Mouse (Mus musculus) limb, embryonic 10.5 days (tissue): ENCODE measurements around the gene Sptan1. TPM values are rescaled to one million over a fixed set of nuclear protein-coding genes. Genes with fewer than 3 reads are reported as not detected.
"Not testable (repeated sequence)": the region's sequence is repeated elsewhere in the genome, so short reads cannot be mapped to it uniquely, and the experiment has no call there.

Experiments
- DNase-seq: peaks from one replicate; pipeline ENCODE4 v3.0.0-alpha.2; 2017; ENCODE audit warnings: low spot score
- H3K27ac ChIP-seq: fragments of 300-500 bp; sonication (generic); 2 replicates; pipeline ENCODE4 v1.5.1; 2016; ENCODE audit warnings: mild to moderate bottlenecking
- H3K27me3 ChIP-seq: fragments of 300-500 bp; sonication (generic); 2 replicates; pipeline ENCODE4 v1.6.1; 2016; ENCODE audit warnings: low read depth, mild to moderate bottlenecking; ENCODE audit not compliant: poor library complexity, severe bottlenecking
- H3K36me3 ChIP-seq: fragments of 300-500 bp; sonication (generic); 2 replicates; pipeline ENCODE4 v1.6.1; 2016; ENCODE audit warnings: mild to moderate bottlenecking, moderate library complexity
- H3K4me1 ChIP-seq: fragments of 300-500 bp; sonication (generic); 2 replicates; pipeline ENCODE4 v1.6.1; 2016
- H3K4me3 ChIP-seq: fragments of 300-500 bp; sonication (generic); 2 replicates; pipeline ENCODE4 v1.5.1; 2016; ENCODE audit warnings: mild to moderate bottlenecking, moderate library complexity
- H3K9me3 ChIP-seq: fragments of 300-500 bp; sonication (generic); replicated peaks from 2 replicates; pipeline ENCODE4 v1.6.1; 2016; ENCODE audit warnings: mild to moderate bottlenecking
- WGBS: fragments of 180-500 bp; shearing (Covaris S2); methylation state at CpG from one replicate; pipeline ENCODE4 v1.1.7; 2016; 5-methylcytosine and 5-hydroxymethylcytosine counted together
- polyA plus RNA-seq: library from polyadenylated mRNA; unstranded; fragments of >200 nt; fragmentation: Nextera tagmentation; extraction: Ambion mirVana; gene quantifications from 2 replicates; pipeline ENCODE4 v1.2.1, GENCODE M21; 2016

The Sptan1 gene
- polyA plus RNA-seq, 1 experiment from 2014 or later: 80.4 TPM

- no peak for DNase-seq
- Histone ChIP-seq H3K4me1 (peaks cover 16% of the 10 kb centered on the region), H3K4me3 (no peak overlapping the region), H3K36me3 (peaks cover 2% of the 10 kb centered on the region; the same call in 1 of the 2 replicates), H3K9me3 (no peaks in the 10 kb centered on the region), H3K27ac (no peak overlapping the region), H3K27me3 (no peaks in the 10 kb centered on the region)
- WGBS: 50% methylated on average over 6 of the region's 6 CpGs
These were observed 86.8 kb downstream of the Sptan1 start for GRCm38 (mm10) chr2:30051992-30052761.

- not testable (repeated sequence) for DNase-seq, H3K27me3 ChIP-seq, H3K9me3 ChIP-seq, H3K4me3 ChIP-seq, H3K27ac ChIP-seq, H3K4me1 ChIP-seq, H3K36me3 ChIP-seq
- WGBS: 92% methylated on average over 3 of the region's 3 CpGs
These were observed 90.0 kb downstream of the Sptan1 start for GRCm38 (mm10) chr2:30055310-30055709.

- H3K27me3 ChIP-seq: no peaks in the 10 kb centered on the region
- no peaks in the 10 kb centered on the region for H3K9me3 ChIP-seq
- H3K27ac ChIP-seq: no peak overlapping the region
- no peak for DNase-seq
- peaks cover 17% of the 10 kb centered on the region for H3K4me1 ChIP-seq
- 88% methylated on average over 3 of the region's 3 CpGs for WGBS
- no peak overlapping the region for H3K4me3 ChIP-seq
- no peaks in the 10 kb centered on the region for H3K36me3 ChIP-seq
These were observed 91.4 kb downstream of the Sptan1 start for GRCm38 (mm10) chr2:30056736-30057135.

GRCm38 (mm10) chr2:30057223-30057904 is 92.0 kb downstream of the Sptan1 start, which contains the start of gene Set:
Set (plus strand) TSS chr2:30057378.
- H3K9me3 ChIP-seq: no peaks in the 10 kb centered on the region
- no peak within 1 kb of the TSS for H3K27ac ChIP-seq
- no peaks in the 10 kb centered on the region for H3K27me3 ChIP-seq
- 43% methylated on average over 12 of the region's 12 CpGs for WGBS
- no peak within 1 kb of the TSS for H3K4me3 ChIP-seq
- H3K4me1 ChIP-seq: peaks cover 18% of the 10 kb centered on the region
- no peaks in the 10 kb centered on the region for H3K36me3 ChIP-seq
- DNase-seq: no peak

GRCm38 (mm10) chr2:30058418-30058817 is 93.1 kb downstream of the Sptan1 start:
- H3K9me3 ChIP-seq: no peaks in the 10 kb centered on the region
- H3K27me3 ChIP-seq: no peaks in the 10 kb centered on the region
- H3K27ac ChIP-seq: no peak overlapping the region
- DNase-seq: no peak
- H3K4me1 ChIP-seq: peaks cover 24% of the 10 kb centered on the region
- H3K36me3 ChIP-seq: no peaks in the 10 kb centered on the region
- H3K4me3 ChIP-seq: no peak overlapping the region
- WGBS: 61% methylated on average over 5 of the region's 5 CpGs

GRCm38 (mm10) chr2:30061215-30062166 is 96.1 kb downstream of the Sptan1 start:
- Histone ChIP-seq H3K27me3 (no peaks in the 10 kb centered on the region), H3K4me1 (peaks cover 50% of the 10 kb centered on the region)

GRCm38 (mm10) chr2:30062249-30063093 is 97.1 kb downstream of the Sptan1 start:
- H3K4me1 ChIP-seq: peaks cover 42% of the 10 kb centered on the region
- WGBS: under 1% methylated on average over 40 of the region's 40 CpGs
- H3K36me3 ChIP-seq: peaks cover 4% of the 10 kb centered on the region; the same call in 1 of the 2 replicates
- no peaks in the 10 kb centered on the region for H3K9me3 ChIP-seq
- H3K27me3 ChIP-seq: no peaks in the 10 kb centered on the region
- peak overlapping the region; percentile 65 for H3K4me3 ChIP-seq
- H3K27ac ChIP-seq: peak overlapping the region; percentile 96
- peak; percentile 83 for DNase-seq

More at GRCm38 (mm10) chr2:30061215-30062166, 96.1 kb downstream of the Sptan1 start:
- Histone ChIP-seq H3K9me3 (no peaks in the 10 kb centered on the region), H3K27ac (peak overlapping the region; percentile 96), H3K4me3 (peak overlapping the region; percentile 65), H3K36me3 (no peaks in the 10 kb centered on the region)
- WGBS: 8% methylated on average over 37 of the region's 37 CpGs
- peak; percentile 89 for DNase-seq

- DNase-seq: no peak
- H3K9me3 ChIP-seq: no peaks in the 10 kb centered on the region
- 4% methylated on average over 8 of the region's 8 CpGs for whole genome bisulfite sequencing
- no peaks in the 10 kb centered on the region for H3K27me3 ChIP-seq
- peaks cover 44% of the 10 kb centered on the region for H3K4me1 ChIP-seq
- H3K36me3 ChIP-seq: peaks cover 11% of the 10 kb centered on the region
- peak overlapping the region; percentile 65 for H3K4me3 ChIP-seq
- H3K27ac ChIP-seq: peak overlapping the region; percentile 96
These were observed 97.9 kb downstream of the Sptan1 start for GRCm38 (mm10) chr2:30063235-30063634.

GRCm38 (mm10) chr2:30063791-30064190 is 98.4 kb downstream of the Sptan1 start:
- DNase-seq: no peak
- H3K36me3 ChIP-seq: peaks cover 17% of the 10 kb centered on the region
- H3K4me1 ChIP-seq: peaks cover 47% of the 10 kb centered on the region
- WGBS: 3% methylated on average over 2 of the region's 3 CpGs
- H3K27me3 ChIP-seq: no peaks in the 10 kb centered on the region
- peak overlapping the region; percentile 96 for H3K27ac ChIP-seq
- H3K4me3 ChIP-seq: peak overlapping the region; percentile 65
- H3K9me3 ChIP-seq: no peaks in the 10 kb centered on the region

- peaks cover 22% of the 10 kb centered on the region for H3K36me3 ChIP-seq
- no peak for DNase-seq
- no peaks in the 10 kb centered on the region for H3K9me3 ChIP-seq
- 41% methylated on average over 3 of the region's 3 CpGs for WGBS
- H3K27ac ChIP-seq: peak overlapping the region; percentile 96; the same call in 1 of the 2 replicates
- peak overlapping the region; percentile 65 for H3K4me3 ChIP-seq
- H3K27me3 ChIP-seq: no peaks in the 10 kb centered on the region
- peaks cover 47% of the 10 kb centered on the region for H3K4me1 ChIP-seq
These were observed 98.9 kb downstream of the Sptan1 start for GRCm38 (mm10) chr2:30064298-30064697.

GRCm38 (mm10) chr2:30066046-30066901 is 100.9 kb downstream of the Sptan1 start:
- H3K27me3 ChIP-seq: no peaks in the 10 kb centered on the region
- peak overlapping the region; percentile 100 for H3K27ac ChIP-seq
- no peaks in the 10 kb centered on the region for H3K9me3 ChIP-seq
- under 1% methylated on average over 86 of the region's 101 CpGs for WGBS
- H3K4me1 ChIP-seq: peaks cover 45% of the 10 kb centered on the region
- H3K4me3 ChIP-seq: peak overlapping the region; percentile 100
- H3K36me3 ChIP-seq: peaks cover 37% of the 10 kb centered on the region
- DNase-seq: peak; percentile 98
